Mouse (Mus musculus): ENCODE results near the gene Mrpl4.

DNA sequence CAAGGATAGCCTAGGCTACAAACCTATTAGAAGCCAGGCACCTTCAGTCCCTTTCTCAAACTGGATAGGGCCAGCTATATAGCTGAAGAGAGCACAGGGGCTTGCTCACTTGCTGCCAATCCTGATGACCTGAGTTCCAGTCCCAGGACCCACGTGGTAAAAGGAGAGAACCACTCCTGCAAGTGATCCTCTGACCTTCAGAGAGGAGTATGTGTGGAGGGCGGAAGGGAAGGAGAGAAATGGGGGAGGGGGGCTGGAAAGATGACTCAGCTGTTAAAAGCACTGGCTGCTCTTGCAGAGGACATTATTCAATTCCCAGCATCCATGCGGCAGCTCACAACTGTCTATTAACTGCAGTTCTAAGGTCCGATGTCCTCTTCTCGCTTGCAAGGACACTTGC, 23.4 kb upstream of the Mrpl4 start:
- TF ChIP-seq POLR2A (IDR thresholded peaks at IDR 0.05; ENCODE audit: control insufficient read depth in 1 of 2, insufficient read depth in 1 of 2, low read depth in 1 of 2, low read length in 2 of 2, poor library complexity in 1 of 2) = no peak
- no peak for TF ChIP-seq CTCF (IDR thresholded peaks at IDR 0.05 in 2 of 3, conservative IDR thresholded peaks at IDR 0.05 in 1 of 3; ENCODE audit: control insufficient read depth in 1 of 3, insufficient read depth in 1 of 3, low read depth in 2 of 3, low read length in 3 of 3, poor library complexity in 1 of 3, severe bottlenecking in 1 of 3)
- no peak for TF ChIP-seq HCFC1 (IDR thresholded peaks at IDR 0.05; ENCODE audit: low read depth, low read length)
- no peak for TF ChIP-seq UBTF (IDR thresholded peaks at IDR 0.05; ENCODE audit: borderline replicate concordance, insufficient read depth, low read depth, low read length)
- TF ChIP-seq MAX (IDR thresholded peaks at IDR 0.05; ENCODE audit: low read length) = no peak
- no peak for TF ChIP-seq CHD2 (IDR thresholded peaks at IDR 0.05; ENCODE audit: low read length)
- TF ChIP-seq E2F4 (IDR thresholded peaks at IDR 0.05; ENCODE audit: borderline replicate concordance, low read depth, low read length) = no peak
- no peak for TF ChIP-seq GABPA (IDR thresholded peaks at IDR 0.05; ENCODE audit: low read depth, low read length)
- TF ChIP-seq ELF1 (IDR thresholded peaks at IDR 0.05; ENCODE audit: low read depth, low read length) = no peak
- no peak for TF ChIP-seq NRF1 (IDR thresholded peaks at IDR 0.05; ENCODE audit: insufficient read depth, low read depth, low read length, poor library complexity, severe bottlenecking)
- no peak for TF ChIP-seq MAFK (IDR thresholded peaks at IDR 0.05; ENCODE audit: borderline replicate concordance, low read depth, low read length)
